Mouse (Mus musculus): ENCODE measurements at regions not wholly inside any gene's neighbourhood (a gene's known extent, or its start where the extent isn't known, plus 50 kb on each side); places are given as distances from the start of the nearest gene placed in this dataset.

DNA sequence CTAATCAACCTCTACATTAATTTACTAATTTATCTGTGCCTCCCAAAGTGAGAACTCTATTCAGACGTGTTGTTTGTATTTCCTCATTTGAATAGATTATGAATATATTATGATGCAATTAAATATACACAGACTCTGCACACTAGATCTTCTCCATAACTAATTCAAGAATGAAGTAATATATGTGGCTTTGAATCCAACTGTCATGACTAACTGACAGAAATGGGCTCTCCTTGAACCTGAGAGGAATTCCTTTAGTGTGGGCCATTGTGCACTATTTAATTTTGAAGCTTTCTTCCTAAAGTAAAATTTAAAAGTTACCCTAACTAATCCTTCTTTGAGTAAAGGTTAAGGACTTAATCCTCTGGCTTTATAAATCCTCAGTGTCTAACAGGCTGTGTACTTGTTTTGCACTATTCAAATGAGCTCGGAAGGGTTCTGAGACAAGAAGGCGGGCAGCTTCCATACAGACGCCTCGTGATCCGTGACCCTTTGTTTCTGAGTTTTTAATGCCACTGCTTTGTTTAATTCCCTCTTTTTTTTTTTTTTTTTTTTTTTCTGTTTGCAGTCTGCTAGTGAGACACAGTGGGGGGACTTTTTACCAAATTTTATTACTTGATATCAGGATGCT, 128.0 kb upstream of the Sox2 start:
- DNase-seq (ENCODE audit: low spot score): no peak

DNA sequence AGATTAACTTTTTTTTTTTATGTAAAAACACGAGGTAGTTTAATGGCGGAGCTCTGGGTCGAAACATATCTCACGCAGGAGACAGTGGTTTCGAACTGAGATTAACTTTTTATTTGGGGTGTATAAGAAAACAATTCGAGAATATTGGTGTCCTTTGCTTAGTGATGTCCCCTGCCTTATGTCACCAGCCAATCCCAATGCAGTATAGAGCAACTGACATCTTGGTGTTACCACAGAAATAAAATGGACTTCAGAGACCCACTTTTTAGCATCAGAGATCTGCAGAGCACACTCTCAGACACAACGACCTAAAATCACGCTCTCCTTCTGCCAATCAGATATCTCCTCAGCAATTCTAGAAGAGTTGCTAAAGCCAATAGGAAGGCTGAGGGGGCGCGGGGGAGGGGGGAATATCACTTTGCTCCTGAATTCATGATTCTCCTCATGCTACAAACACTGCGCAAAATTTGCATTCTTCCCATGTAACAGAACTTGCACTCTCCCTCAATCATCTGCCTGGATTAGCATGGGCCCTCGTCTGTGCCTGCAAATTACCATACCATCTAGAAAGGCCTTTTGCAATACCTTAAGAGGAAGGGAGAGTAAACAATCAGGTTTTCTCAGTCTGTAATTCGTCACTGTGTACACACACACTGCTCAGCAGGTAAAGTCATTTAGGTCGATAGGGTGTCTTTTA, 128.7 kb upstream of the Sox2 start:
- no peak for DNase-seq (ENCODE audit: low spot score)

DNA sequence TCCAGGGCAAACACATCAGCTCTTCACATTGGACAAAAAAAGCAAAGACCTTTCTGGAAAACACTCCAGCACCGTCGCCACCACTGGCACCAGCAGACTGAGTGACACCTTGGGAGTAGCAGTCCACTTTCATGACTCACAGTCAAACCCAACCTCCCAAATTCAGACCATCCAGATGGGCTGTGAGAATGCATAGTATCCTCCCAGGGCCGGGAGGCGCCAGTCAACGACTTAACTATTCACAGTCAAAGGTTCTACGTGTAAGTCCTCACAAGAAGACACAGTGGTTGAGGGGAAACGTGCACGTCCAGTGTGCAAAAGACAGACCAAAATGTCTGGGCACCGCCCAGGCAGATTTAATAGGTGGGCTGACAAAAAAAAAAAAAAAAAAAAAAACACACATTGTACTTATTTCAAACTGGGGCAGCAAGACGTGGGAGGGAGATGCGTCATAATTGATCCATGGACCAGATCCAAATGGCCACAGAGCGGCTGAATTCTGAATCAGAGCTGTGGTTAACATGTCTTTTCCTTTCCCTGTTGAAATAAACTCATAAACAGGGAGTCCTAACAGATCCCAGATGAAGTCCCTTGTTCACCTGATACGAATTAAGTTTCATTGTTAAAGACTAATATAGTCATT, 137.6 kb upstream of the Sox2 start:
- no peak for DNase-seq (ENCODE audit: low spot score)

DNA sequence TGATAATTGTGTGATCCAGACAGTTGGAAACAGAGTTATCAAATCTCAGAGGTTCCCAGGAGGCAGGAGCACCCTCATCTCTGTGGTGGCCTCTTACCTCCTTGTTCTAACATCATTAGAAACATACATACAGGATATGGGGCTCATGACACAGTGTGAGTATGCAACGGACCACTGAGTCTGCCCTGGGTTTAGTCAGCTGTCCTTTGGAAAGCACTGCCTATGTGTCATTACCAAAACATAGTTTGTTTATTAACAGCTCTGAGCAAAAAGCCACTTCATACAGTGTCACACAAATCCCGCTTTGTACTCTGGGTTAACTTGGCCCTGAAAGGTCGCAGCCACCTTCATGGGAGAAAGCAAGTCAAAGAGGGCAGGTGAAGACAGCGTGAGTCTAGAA, 139.5 kb upstream of the Sox2 start:
- DNase-seq (ENCODE audit: low spot score): no peak

DNA sequence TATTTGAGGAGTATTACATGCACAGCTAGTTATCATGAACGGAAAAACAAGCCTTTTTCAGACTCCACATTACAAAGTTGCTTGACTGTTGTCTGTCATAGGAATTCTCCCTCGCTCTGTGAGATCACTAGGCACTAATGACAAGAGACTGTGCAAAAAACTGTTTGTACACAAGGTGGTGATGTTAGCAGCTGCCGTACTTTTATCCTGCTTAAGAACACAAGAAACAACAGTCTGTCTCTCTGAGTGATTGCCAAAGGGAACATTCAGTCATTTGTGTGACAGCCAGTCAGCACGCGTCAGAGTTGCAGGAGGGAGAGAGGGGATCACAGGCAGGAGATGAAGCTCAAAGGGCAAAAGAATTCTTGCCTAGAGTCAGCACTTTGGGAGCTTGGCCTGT, 141.0 kb upstream of the Sox2 start:
- peak; percentile 5 for DNase-seq (ENCODE audit: low spot score)

DNA sequence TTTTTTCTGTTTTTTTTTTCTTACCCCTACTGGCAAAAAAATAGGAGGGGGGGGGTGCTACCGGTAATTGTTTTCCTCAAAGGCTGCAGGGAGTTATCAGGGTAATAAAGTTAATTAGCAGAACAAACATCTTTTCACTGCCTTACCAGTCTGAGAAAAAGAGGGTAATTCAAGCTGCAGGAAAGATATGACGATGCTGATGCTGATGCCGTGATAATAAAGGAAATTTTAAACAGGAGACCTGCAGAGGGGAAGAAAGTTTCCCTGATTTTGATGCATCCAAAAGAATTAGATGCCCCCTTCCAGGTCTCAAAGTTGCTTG, 145.7 kb upstream of the Sox2 start:
- no peak for DNase-seq (ENCODE audit: low spot score)

DNA sequence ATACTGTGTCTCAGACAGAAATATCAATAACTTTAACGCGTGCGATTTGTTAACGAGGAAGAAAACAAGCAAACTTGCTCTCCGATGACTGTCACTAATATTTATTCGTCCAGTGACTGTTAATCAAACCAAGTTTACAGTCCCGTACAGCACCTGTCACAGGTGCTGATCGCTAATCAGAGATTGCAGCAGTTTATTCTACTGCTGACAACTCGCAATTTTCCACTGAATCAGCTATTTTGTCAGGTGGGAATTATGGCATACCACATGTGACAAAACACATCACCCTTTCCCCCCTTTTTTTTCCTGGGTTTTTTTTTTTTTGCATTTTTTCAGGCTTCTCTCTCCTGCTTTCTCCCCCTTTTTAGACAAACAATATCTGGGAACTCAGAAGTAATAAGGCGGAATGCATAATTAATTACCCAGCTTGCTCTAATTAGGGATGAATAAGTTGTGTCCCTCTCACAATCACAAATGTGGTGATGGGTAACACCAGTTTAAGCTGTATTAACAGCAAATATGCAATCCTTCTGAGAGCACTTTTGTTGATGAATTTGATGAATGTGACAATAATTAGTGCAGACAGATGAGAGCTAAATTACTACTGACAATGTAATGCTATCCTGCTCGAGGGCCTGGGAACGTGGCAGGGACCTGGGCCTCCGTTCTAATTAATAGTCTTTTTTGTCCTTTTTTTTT, 146.2 kb upstream of the Sox2 start:
- DNase-seq (ENCODE audit: low spot score): no peak

DNA sequence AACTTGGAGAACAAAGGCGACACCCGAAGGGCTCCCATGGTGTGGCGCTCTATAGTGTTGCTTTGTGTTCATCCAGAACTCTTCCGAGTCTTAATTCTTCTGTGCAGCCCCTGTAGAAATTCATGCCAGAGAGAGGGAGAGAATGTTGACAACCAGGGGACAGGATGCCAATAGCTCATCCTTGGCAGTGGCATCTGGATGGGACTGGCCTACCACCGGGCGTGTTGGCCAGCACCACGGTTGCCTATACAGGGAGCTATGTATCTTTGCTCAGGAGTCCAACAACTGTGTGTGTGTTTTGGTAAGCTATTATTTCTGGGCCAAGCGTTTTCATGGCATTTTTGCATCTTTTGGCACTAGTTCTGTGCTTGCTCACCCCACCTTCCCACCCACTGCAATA, 153.4 kb upstream of the Sox2 start:
- DNase-seq (ENCODE audit: low spot score): no peak

DNA sequence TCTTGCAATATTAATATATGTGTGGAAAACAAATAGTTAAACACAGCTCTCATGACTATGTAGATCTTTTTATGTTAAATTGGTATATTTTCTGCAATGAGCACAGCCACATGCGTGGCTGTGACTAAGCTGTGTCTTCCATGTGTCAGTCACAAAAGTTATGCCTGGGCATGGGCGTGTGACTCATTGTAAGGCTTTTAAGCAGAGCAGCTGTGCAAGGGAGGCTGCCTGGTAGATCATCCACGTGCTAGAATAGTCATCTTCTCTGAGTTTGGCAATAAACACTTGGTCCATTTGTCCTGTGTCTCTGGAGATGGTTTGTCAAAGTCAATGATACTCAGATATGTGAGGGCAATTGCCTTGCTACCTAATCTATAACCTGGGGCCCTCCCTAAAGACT, 154.6 kb upstream of the Sox2 start:
- DNase-seq (ENCODE audit: low spot score): peak; percentile 16

DNA sequence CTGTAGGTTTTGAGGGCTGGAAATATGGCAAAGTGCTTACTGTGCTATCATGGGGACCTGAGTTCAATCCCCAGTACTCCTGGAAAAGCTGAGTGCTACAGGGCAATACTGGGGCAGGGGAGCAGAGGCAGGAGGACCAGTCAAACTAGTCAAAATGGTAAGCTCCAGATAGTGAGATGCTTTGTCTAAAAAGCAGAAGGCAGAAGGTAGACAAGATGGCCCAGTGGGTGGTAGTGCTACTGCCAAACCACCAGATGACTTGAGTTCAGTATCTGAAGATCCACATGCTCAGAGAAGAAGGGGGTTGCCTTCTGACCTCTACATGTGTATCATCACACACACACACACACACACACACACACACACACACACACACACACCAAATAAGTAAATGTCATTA, 156.3 kb upstream of the Sox2 start:
- no peak for DNase-seq (ENCODE audit: low spot score)

DNA sequence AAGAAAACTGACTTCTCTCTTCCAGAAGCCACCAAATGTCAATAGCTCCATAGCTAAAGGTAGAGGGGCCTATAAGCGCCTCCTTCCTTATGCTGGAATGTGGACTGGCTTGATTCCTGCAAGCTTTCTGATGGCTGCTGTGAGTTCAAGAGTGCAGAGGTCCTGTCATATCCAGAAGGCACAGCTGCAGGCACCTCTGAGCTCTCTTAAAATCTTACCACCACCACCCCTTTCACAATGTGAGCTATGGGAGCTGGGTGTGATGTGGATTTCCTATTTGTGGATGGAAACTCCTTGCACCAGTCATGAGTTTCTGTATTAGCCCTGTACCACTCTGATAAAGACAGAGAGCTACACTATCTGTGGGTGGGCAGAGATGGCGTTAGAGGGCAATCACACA, 161.2 kb upstream of the Sox2 start:
- DNase-seq (ENCODE audit: low spot score): no peak

DNA sequence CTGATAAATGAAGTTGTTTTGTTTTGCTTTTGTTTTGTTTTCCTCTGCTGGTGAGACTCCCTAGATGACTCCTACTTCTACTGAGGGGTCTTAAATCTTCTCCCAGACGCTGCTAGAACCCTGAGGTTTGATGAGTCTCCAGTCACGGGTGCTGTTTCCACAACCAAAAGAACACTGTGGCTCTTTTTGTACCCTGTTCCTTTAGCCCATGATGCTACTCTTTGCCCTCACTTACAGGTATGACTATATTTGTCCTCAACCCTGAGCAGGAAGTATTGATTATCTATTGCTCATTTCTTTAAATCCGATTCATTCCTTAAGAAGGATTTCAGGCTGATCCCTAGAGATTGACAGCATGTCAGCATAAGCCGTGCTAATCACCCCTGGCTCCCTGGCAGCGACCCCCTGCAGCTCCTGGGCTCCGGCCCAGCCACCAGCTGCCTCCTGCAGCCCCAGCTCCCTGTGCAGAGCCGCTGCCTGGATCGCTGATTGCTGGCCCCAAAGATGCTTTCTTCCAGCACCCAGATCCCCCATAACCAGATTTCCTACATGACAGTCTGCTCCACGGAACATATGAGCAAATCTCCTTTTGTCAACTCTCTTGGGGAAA, 163.7 kb upstream of the Sox2 start:
- DNase-seq (ENCODE audit: low spot score): no peak

DNA sequence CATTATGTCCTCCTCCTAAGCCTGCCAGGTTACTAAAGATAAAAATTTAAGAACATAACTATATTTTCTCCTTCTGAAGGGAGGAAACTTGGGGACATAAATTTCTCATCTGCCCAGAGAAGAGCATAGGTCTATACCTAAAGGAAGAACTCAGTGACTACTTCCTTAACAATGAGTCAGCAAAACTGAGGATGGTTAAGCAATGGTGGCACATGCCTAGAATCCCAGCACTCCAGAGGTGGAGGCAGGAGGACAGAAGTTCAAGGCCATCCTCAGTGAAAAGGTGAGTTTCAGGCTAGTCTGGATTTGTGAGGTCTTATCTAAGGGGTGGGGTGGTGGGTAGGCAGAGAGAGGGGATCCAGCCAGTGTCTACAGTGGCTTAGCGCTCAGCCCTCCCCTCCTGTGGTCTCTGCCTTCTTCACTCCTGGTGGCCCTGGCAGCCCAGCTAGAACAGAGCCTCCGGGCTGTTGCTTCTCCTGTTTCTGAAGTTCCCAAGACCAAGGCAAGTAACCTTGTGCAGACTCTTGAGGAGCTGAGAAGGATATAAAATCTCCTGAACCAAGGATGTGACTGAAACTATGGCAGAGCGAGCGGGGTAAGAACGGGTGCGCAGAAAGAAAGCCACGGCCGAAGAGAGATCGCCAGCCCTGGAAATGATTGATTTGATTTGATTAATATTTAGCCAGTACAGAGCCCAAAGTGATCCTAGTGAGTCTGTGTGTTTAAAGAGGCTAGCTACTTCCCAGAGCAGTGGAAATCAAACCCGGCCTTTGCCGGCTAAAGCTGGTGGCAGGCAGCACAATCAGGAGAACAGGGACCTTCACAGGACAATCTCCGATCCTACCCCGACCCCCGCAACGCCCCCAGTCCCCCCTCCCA, 164.6 kb upstream of the Sox2 start:
- no peak for DNase-seq (ENCODE audit: low spot score)

DNA sequence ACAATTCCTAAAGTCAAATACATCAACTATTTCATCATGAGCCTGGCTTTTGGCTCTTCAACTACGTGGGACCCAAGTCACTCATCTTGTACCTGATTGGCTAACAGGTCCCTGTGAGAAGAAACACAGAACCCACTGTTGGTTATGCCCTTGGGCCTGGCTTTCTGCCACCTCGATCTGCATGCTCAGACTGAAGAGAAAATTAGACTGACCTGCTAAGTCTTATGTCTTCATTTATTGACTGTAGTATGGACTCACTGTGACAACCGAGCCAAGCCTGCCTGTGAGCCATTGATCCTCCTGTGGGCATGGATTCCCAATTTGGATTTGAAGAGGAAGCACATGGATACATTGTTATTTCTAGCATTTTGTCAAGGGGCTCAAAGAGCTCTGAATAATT, 166.3 kb upstream of the Sox2 start:
- DNase-seq (ENCODE audit: low spot score): no peak

DNA sequence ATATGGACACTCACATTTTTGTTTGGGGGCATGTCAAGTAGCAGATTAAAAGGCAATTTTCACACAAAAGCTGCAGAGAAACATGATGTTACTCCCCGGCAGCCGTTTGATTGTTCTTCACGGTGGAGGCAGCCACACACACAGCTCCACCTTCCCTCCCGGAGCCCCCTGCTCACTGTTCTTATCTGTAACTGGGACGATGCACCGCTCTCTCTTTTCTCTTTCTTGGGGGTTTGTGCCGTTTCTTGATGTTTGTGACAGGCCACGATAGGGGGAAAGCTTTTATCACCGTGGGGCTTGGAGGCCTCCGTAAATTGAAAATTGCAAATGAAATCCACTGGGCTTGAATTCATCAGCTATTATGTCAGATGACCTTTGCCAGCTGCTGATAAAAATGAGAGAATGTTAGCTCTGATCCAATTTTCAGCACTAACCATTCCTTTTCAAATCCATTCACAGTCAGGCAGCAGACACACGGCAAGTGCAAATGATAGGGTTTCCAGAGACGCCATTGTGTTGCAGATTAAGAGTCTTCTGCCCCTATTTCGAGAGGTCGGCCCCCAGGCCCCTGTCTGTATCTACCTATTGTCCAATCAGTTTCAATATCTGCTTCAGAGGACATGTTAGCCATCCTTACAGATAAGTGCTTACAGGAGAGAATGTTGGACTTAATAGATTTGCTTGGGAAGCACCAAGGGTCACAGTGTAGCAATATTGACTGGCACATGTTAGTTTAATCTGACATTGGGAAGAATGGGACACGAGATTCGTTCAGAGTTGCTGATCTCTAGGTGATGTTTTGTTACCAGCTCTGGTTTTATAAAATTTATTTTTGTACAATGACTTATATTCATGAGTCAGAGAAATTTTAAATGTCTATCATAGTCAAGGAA, 168.1 kb upstream of the Sox2 start:
- DNase-seq (ENCODE audit: low spot score): no peak

DNA sequence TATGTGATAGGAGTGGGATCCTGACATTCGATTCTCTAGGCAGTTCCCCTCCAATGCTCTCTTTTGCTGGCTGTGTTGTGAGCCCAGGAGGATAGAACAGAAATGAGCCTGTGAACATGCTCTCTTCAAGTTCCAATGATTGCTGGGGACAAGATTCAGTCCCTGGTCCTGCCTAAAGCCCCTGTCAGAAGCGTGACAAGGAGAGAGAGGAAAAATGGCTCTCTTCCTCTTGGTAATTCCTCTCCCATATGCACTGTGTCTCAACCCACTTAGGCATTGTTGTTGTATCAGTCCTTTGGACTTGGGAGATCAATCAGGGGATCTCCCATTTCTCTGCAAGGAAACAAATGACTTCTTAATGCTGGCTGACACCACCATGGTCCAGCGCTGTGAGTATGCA, 168.9 kb upstream of the Sox2 start:
- DNase-seq (ENCODE audit: low spot score): no peak

DNA sequence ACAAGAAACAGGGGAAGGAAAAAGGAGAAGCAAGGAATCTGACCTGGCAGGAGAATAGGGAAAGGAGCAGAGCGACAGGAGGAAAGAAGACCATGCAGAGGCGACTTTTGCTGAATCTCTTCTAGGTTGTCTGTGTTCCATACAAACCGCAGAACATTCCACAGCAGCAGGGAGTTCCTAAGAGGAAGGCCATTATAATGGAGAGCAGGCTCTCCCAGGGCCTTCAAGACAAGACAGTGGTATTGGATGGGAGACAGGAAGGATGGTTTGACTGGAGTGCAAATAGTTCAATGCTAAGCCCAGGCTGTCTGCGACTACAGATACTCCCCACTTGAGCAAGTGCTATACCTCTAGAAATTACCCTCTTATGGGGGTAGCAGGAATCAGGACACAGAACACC, 176.1 kb upstream of the Sox2 start:
- DNase-seq (ENCODE audit: low spot score): no peak

DNA sequence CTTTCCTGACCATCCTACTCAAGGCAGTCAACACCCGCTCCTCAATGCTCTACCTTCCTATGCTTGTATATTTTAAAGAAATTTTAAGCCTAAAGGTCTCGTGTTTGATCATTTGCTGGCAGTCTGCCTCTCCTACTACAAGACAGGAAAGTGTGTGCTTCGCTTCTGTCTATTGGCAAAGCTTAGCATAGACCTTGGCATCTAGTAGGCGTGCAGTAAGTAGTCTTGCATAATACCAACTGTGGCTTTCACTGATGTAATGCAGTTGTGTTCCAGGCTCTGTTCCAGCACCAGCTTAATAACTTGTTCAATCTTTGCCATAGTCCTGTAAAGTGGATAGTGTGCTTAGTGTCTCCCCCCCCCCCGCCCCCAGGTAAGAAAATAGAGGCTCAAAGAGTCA, 179.5 kb upstream of the Sox2 start:
- DNase-seq (ENCODE audit: low spot score): peak; percentile 15

DNA sequence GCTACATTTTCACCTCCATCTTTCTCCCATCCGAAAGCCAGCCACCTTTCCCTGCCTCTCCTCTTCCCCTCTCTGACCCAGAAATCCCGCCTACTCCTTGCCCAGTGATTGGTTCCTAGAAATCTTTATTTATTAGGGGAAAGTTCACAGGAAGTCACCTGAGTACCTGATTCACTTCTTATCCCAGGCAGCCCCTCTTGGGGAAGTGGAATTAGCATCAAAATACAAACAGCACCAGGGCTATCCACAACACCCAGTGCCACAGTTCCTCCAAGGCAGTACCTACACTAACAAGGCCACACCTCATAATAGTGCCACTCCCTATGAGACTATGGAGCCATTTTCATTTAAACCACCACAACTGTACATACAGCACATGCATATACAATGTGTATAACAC, 180.3 kb upstream of the Sox2 start:
- DNase-seq (ENCODE audit: low spot score): no peak

DNA sequence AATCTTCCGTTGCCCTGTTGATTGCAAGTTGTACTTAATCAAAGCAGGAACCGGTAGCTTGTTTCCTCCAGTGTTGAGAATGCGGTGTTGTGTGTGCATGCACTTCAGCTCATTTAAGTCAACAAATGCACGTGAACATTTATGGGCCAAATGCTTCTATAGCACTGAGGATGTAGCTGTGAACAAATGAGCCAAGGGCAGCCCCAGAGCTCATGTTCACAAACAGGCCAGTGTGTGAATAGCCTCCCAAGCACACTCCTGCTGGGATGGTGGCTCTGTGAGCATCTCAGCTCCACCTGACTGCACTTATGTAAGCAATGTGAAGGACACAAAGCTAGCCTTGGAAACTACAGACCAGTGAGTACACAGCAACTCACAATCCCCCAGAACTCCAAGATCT, 183.9 kb upstream of the Sox2 start:
- no peak for DNase-seq (ENCODE audit: low spot score)

Measured in layer of hippocampus, adult 11-12 months (tissue).